Mouse (Mus musculus) bone marrow, adult 2 months (tissue): ENCODE data around the gene Mybphl. TPM values are rescaled to one million over a fixed set of nuclear protein-coding genes. Genes with fewer than 3 reads are reported as not detected.

Experiments used
- H3K27ac ChIP-seq: fragments of 200-500 bp; 2 replicates; pipeline ENCODE4 v1.5.1; 2012; ENCODE audit warnings: low read depth, mild to moderate bottlenecking, control low read depth, inconsistent platforms, low read length; ENCODE audit not compliant: control insufficient read depth, poor library complexity, insufficient read depth
- H3K4me1 ChIP-seq: fragments of 200-500 bp; 2 replicates; pipeline ENCODE4 v1.6.1; 2011; ENCODE audit warnings: low read length; ENCODE audit not compliant: control insufficient read depth, insufficient read depth
- H3K4me3 ChIP-seq: fragments of 200-500 bp; replicated peaks from 2 replicates; pipeline ENCODE3; 2011; ENCODE audit warnings: mild to moderate bottlenecking, low read depth, low read length, control low read depth; ENCODE audit not compliant: control insufficient read depth
- CTCF ChIP-seq: fragments of 200-500 bp; IDR thresholded peaks from 2 replicates; pipeline ENCODE4 v1.5.1; 2011; ENCODE audit warnings: low read length, control low read depth; ENCODE audit not compliant: control insufficient read depth, insufficient read depth
- POLR2A ChIP-seq: fragments of 200-500 bp; IDR thresholded peaks from 2 replicates; pipeline ENCODE4 v1.6.1; 2011; ENCODE audit warnings: low read depth, mild to moderate bottlenecking, control low read depth, low read length, borderline replicate concordance; ENCODE audit not compliant: control insufficient read depth
- WGBS: fragments of 180-500 bp; shearing (Covaris S2); methylation state at CpG from one replicate; pipeline ENCODE4 v1.1.7; 2018; 5-methylcytosine and 5-hydroxymethylcytosine counted together
- polyA plus RNA-seq: library from polyadenylated mRNA; stranded (reverse); fragments of >200 nt; gene quantifications from 2 replicates; pipeline ENCODE4 v1.2.4, GENCODE M21; 2011; ENCODE audit warnings: low replicate concordance; ENCODE audit not compliant: missing spikeins, insufficient read depth, insufficient read length

Gene Mybphl
- polyA plus RNA-seq, 1 experiment = not detected

DNA sequence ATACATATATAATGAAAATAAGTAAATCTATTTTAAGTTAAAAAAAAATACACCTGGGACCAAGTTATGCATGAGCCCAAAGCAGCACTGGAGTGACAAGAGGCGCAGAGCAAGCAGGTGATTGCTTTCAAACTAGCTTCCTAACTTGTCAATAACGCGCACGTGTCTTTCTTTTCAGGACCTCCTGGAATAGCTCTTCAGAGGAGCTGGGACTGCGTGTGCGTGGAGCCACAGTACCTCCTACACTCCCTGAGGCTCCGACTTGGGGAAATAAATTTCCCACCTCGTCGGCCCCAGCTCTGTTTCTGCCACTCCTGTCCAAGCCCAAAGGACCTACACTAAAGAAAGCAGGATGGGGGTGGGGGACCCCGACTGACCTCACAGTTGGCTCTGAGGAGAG lies 7.7 kb upstream of the Mybphl start:
- H3K27ac ChIP-seq = no peak overlapping the region
- WGBS = 86% methylated on average over 10 of the region's 10 CpGs
- H3K4me3 ChIP-seq = no peak overlapping the region
- TF ChIP-seq POLR2A = no peak
- no peak for TF ChIP-seq CTCF
- no peaks in the 10 kb centered on the region for H3K4me1 ChIP-seq

DNA sequence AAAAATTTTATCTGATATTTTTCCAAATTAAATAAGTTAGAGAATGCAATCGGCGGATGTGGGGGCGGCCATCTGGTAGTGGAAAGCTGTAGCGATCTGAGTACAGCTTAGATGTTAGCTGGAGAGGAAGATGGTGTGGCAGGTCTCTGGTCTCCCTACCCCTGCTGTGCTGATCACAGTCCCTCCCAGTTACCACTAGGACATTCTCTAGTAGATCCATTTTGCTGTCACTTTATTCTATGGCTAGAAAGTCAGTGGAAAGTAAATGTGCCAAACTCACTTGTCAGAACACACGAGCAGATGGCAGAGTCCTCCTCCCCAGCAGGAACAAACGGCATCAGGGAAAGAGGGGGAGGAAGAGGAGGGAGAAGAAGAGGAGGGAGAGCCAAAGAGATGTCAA lies 6.3 kb upstream of the Mybphl start:
- WGBS = 90% methylated on average over 6 of the region's 6 CpGs
- no peaks in the 10 kb centered on the region for H3K4me1 ChIP-seq
- no peak overlapping the region for H3K4me3 ChIP-seq
- no peak overlapping the region for H3K27ac ChIP-seq
- TF ChIP-seq POLR2A = no peak
- no peak for TF ChIP-seq CTCF

DNA sequence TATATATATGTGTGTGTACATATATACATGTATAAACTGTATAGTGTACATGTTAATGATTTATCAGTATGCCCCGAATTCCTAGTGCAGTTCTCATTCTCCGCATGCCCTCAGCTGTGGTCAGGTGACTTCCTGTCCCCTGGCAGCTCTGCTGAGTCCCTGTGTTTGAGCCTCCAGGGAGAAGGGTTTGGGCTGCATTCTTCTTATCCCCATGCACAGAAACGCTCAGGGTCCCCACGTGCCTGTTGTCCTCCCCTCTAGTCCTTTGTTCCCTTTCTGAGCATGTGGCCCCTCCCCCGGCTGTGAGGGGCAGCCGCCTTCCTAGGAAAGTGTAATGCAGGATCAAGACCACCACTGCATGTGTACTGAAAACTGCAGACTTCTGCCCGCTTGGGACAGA lies 3.8 kb upstream of the Mybphl start:
- Histone ChIP-seq H3K27ac (no peak overlapping the region), H3K4me1 (no peaks in the 10 kb centered on the region), H3K4me3 (no peak overlapping the region)
- WGBS = 20% methylated on average over 7 of the region's 7 CpGs
- no peak for TF ChIP-seq POLR2A
- TF ChIP-seq CTCF = no peak

DNA sequence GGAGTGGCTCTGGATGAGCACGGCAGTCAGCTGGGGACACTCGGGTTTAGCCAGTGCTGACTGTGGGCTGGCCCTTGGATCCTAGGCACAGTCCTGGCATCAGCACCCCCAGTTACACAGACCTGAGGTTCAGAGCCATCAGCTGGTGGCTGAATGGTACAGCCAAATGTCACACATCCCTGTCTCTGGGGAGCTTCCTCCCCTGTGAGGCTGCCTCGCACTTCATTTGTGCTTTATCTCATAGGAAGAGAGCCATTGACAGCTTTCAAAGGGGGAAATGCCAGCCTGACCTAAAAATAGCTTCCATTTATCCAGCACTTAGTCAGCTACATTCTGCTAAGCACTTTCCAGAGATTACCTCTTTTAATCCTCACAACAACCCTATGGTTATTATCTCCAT lies 1.1 kb upstream of the Mybphl start:
- Histone ChIP-seq H3K4me3 (no peak overlapping the region), H3K4me1 (no peaks in the 10 kb centered on the region), H3K27ac (no peak overlapping the region)
- WGBS = 59% methylated on average over 3 of the region's 3 CpGs
- no peak for TF ChIP-seq POLR2A
- TF ChIP-seq CTCF = no peak

DNA sequence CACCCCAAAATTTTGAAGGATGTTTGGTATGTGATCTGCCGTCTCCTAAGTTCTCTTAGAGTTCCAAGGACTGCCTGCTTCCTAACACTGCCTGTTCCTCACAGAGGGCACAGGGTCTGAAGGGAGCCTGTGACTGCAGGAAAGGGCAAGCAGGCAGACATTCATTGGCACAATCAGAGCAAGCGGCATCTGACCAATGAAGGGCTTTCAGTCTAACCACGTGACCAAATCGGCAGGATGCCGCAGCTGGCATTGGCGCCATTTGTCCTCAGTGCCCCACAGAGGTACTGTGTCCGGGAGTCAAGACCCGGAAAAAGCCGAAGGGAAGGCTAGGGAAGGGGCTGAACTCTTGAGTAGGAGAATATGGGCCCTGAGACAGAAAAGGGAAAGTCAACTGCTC lies 2.5 kb downstream of the Mybphl start:
- whole genome bisulfite sequencing = 70% methylated on average over 9 of the region's 9 CpGs
- TF ChIP-seq POLR2A = no peak
- no peak for TF ChIP-seq CTCF
- Histone ChIP-seq H3K4me3 (no peak overlapping the region), H3K27ac (no peak overlapping the region), H3K4me1 (no peaks in the 10 kb centered on the region)

DNA sequence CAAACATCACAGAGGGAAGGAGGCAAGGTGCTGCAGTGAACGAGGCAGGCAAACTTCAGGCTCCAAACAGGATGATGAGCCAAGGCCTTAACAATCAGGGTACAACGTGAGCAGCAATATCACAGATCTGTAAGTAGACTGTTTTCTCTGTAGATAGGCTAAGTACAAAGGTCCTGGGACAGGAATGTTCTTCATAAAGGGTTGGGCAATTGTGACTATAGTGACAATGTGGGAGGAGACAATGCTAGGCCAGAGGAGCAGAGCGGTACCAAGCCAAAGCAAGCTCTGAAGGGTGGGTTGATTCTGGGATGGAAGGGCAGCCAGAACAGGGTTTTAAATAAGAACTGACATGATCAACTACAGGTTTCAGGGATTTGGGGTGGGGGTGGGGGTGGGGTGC lies 3.1 kb downstream of the Mybphl start:
- Histone ChIP-seq H3K4me3 (no peak overlapping the region), H3K27ac (no peak overlapping the region), H3K4me1 (no peaks in the 10 kb centered on the region)
- TF ChIP-seq POLR2A (no peak), CTCF (no peak)
- WGBS = 74% methylated on average over 3 of the region's 3 CpGs

DNA sequence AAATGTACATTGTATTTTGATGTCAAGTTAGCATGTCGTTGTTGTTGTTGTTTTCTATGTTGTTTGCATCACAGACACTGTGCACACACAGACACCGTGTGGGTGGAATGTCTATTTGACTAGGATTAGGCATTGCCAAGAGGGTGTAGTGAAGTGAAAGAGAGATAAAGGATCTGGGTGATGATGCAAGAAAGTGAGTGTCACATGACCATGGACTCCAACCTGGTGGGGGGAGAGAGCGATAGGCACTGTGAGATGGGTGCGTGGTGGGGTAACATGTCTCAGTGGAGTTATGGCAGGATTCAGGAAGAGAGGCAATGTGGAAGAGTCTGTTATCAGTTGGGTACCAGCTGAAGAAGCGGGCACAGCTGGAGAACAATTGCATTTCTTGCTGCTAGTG lies 4.0 kb downstream of the Mybphl start:
- no peak overlapping the region for H3K4me3 ChIP-seq
- TF ChIP-seq CTCF (no peak), POLR2A (no peak)
- no peak overlapping the region for H3K27ac ChIP-seq
- 63% methylated on average over 5 of the region's 5 CpGs for WGBS
- H3K4me1 ChIP-seq = no peaks in the 10 kb centered on the region

DNA sequence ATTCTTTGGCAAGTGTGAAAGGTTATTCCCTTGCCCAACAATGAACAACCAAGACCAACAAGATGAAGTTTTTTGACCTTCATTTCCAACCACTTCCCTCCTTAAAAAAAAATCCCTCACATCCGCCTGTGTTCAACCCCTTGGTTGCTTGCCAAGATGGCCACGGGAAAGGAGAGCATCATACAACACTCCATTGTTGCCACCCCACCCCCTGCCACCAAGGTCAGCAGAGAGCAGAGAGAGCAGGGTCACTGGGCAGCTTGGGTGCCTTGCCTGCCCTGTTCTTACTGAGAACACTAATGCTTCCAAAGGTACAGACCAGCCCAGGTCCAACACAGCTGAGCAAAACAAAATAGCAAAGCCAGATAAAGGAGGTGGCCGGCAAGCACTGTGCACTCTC lies 7.6 kb downstream of the Mybphl start:
- TF ChIP-seq CTCF (no peak), POLR2A (no peak)
- Histone ChIP-seq H3K4me3 (no peak overlapping the region), H3K4me1 (no peaks in the 10 kb centered on the region), H3K27ac (no peak overlapping the region)
- WGBS = 21% methylated on average over 3 of the region's 3 CpGs

DNA sequence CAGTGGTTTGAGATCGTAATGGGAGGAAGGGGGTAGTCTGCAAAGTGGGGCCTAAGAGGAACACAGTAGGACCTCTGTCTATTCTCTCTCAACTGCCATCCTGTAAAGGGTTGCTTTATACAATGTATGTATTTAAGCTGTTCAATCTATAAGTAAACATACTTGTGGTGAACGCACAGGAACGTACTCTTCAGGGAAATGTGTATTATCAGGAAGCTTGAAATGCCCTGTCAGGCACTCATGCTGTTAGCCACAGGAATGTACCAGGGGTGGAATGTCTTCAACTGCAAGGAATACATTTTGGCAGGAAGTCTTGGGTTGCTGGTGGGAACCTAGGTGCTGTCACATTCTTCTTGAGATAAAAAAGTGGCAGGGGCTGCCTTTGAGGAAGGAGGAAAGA lies 8.0 kb downstream of the Mybphl start:
- Histone ChIP-seq H3K27ac (no peak overlapping the region), H3K4me1 (no peaks in the 10 kb centered on the region), H3K4me3 (no peak overlapping the region)
- TF ChIP-seq CTCF = no peak
- TF ChIP-seq POLR2A = no peak
- 59% methylated on average over 3 of the region's 3 CpGs for WGBS
